Mouse (Mus musculus) layer of hippocampus, postnatal 25 days (tissue): ENCODE data around the gene Cand1. TPM values are rescaled to one million over a fixed set of nuclear protein-coding genes. Genes with fewer than 3 reads are reported as not detected.

Experiments
- DNase-seq, 2 experiments: peaks; one replicate each; pipeline ENCODE4 v3.0.0; 2022; ENCODE audit warnings: mixed read lengths in 2 of 2, low spot score in 1 of 2; ENCODE audit errors: extremely low spot score in 1 of 2
- total RNA-seq, 2 experiments: library from RNA; stranded (reverse); gene quantifications; 2 replicates each; pipeline ENCODE4 v1.2.3; 2021

Cand1 gene
- 100 to 1,000 TPM; 146 TPM for total RNA-seq

DNA sequence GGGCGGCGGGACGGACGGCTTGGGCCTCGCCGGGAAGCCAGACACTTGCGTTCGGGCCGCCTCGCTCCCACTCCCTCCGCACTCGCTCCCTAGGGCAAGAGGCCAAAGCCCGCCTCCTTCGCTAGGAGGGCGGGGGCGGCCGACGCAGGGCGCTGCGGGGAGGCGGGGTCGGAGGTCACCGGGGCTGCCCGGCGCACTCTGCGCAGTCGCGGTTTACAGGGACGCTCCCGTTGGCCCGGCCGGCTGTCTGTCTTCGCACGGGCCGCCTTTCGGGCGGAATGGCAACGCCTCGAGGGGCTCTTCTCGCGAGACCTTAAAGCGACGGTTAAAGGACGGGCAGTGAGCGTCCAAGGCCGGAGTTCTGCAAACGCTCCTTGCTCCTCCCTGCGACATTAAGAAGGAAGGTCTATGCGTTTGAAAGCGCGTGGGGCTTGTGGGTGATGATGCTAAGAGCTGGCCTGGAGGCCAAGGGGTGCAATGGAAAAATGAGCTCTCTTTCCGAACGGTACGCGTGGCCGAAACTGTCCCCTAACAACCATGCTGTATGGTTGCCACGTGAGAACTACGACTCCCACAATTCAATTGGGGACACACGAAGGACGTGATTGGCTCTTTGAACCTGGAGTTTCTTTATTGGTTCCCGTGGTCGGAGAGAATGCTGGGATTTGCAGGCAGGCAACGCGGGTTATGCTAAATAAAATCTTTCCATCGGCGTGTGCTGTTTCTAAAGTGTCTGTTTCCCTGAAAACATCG is at the start of gene Cand1:
Cand1 (minus strand) TSS at position 87 of the 753 bp plus-strand sequence.
- DNase-seq, result peak; percentile 99

GRCm38 (mm10) chr10:119278871-119279270 is 39.0 kb upstream of the Cand1 start:
- DNase-seq, result no peak

DNA sequence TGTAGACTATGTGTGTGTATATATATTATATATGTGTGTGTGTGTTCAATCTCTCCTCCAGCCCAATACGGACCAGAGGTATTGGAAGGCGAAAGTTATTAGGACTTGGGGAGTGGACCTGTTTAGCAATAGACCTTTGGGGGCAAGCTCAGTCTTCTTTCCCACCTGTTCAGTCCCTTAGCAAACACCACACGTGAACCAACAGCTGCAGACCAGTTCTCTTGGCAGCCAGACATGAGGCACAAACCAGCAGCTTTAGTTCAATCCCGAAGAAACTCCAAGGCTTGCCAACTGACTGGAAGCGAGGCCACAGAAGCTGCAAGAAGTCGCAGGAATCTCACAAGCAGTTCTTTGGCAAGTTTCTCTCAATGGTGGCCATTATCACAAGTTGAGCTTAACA is 34.5 kb upstream of the Cand1 start:
- no peak for DNase-seq

DNA sequence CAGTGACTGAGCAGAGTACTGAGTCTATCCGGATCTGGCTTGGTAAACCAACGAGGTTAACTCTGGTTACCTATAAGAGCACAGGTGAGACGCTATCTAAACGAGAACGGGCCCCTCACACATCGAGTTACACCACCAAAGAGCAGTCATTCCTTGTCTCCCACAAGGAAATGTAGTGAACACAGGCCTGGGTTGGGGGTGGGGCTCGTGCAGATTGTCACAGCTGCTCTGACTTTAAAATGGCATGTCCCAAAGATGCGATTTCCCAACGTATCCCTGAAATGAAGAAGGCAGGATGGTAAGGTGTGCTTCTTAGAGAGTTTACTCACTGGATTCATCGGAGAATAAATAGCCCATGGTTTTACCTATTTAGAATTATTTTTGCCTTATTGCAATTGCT is 32.7 kb upstream of the Cand1 start:
- DNase-seq, result no peak

- DNase-seq, result no peak
Observed at GRCm38 (mm10) chr10:119272005-119272404, 32.1 kb upstream of the Cand1 start.

GRCm38 (mm10) chr10:119271101-119271500 is 31.2 kb upstream of the Cand1 start:
- no peak for DNase-seq

DNA sequence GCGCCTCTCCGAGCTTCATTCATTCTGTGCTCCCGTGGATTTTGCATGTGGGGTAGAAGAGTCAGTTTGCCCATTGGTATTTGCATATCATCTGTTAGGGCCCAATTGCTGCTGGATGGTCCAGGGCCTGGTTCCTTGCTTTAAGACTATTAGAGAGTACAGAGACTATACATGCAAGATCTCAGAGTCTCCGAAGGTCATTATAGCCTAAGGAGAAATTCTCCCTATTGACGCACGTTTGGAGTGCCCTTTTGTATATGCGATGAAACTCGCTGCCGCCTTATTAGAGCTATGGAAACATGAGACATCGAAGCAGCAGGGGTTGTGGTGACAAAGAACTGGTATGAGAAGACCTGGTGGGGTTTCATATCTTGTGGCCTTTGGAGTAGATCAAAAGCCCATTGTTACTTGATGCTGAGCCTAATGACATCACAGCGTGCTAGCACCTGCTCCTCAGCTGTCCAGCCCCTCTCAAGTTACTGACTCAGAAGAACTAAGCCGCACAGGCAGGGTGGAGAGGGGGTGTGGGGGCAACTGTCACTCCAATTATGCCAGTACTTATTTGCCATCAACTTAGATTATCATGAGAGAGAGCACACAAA is 30.6 kb upstream of the Cand1 start:
- no peak for DNase-seq

DNA sequence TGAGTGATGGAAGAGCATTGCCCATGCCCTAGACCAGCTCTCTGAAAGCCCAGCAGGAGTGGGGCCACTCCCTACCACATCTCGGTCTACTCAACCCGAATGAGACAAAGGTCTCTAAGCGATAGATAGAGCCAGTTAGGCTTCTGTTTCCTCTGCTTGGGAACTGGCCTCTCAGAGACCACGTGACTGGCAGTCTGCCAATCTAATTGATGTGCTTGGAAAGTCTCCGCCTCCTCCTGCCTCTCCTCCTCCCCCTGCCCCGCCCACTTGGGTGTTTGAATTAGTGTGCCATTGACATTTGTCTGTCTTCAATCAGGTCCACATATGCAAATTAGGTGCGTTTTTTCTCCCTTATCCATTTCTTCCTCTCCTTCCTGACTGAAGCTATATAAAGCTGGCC is 24.9 kb upstream of the Cand1 start:
- DNase-seq, result no peak

DNA sequence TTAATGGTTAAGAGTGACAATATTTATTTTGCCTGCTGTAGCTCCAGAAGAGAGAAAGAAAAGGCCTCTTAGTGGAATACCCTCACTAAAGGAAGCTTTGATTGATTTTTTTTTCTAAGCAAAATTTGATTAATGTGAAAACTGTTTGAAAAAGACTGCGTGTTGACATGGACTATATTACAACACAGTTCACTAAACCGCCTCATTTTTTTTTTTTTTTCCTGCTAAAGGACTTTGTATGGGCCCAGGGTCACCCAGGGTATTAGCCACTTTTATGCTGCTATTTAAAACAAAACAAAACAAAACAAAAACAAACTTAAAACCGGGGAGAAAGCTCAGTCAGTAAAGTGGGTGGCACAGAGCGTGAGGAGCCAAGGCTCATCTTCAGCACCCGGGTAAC is 23.0 kb upstream of the Cand1 start:
- no peak for DNase-seq

DNA sequence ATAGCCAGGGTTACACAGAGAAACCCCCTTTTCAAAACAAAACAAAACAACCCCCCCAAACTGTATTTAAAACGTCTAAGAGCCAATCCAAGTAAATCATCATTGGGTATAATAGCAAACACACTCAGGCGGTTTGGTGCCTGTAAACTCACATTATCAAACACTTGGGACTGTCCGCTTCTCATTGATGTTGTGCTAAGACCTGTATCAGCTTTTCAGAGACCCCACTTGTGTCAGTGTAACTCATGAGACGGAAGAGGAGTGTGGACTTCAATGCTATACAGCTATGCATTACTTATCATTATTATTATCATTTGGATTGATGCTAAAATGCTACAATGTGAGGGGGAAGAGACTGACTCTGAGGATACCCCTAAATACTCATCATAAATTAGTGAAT is 18.0 kb upstream of the Cand1 start:
- DNase-seq, result no peak

DNA sequence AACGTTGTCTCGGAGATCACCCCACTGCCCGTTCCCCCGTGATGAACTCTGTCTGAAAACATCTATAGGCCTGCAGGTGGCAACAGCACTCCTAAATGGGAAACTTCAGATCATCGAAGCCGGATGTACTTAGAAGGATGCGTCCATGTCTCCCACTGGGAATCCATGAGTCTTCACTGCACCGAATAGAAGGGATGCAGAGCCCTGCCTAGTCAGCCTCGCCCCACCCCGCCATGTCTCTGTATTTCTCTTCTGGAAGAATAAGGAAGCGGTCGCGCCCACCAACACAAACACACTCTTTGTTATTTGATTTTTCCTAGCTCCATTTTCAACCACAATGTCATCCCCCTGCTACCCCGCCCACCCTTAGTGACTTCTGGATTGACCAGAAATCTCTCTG is 4.3 kb upstream of the Cand1 start:
- DNase-seq, result no peak

DNA sequence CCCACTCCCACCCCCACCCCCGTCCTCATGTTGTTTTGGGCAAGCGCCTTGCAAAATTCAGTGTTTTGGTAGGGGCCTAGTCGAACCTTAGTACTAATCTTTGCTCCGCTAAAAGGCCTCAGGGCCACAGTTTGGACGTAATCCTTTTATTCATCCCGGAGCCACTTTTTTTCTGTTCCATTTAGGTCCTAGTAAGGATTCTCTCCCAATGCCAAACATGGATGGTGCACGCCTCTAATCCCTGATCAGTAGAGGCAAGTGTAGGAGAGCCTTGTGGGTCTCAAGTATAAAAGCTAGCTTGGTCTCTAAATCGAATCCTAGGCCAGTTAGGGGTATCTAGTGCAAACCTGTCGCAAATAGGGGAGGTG is 851 bp upstream of the Cand1 start:
- DNase-seq, result peak in 1 of 2 experiments; percentile 20

DNA sequence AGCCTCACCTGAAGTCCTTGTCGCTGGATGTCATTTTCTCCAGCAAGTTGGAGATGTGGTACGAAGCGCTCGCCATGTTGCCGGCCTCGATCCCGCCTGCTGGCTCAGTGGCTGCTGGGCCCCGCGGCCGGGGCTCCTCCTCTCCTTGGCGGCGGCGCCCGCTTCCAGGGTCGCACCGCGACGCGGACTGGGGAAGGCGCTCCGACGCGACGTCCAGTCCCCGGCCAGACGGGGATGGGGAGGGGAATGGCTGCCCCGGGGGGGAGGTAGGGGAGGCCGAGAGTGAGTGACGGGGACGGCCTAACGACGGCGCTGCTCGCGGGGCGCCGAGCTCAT is 254 bp downstream of the Cand1 start:
- DNase-seq, result no peak

GRCm38 (mm10) chr10:119238985-119239631 is 747 bp downstream of the Cand1 start:
- peak; percentile 44 for DNase-seq

GRCm38 (mm10) chr10:119231526-119231925 is 8.3 kb downstream of the Cand1 start:
- DNase-seq, result no peak

DNA sequence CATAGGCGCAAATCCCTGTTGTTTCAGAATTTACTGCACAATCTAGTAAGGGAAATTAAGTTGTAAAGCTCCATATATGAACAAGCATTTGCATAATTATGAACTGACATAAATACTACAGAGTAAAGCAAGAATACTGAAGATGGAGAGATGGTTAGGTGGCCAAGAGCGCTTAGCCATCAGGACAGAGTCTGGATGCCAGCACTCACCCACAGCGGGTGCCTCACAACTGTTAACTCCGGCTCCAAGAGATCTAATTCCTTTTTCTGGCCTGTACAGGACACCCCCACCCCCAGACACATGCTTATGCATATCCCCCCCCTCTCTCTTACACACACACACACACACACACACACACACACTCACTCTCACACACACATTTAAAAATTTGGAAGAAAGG is 9.2 kb downstream of the Cand1 start:
- DNase-seq, result no peak

GRCm38 (mm10) chr10:119230074-119230669 is 9.7 kb downstream of the Cand1 start:
- no peak for DNase-seq

DNA sequence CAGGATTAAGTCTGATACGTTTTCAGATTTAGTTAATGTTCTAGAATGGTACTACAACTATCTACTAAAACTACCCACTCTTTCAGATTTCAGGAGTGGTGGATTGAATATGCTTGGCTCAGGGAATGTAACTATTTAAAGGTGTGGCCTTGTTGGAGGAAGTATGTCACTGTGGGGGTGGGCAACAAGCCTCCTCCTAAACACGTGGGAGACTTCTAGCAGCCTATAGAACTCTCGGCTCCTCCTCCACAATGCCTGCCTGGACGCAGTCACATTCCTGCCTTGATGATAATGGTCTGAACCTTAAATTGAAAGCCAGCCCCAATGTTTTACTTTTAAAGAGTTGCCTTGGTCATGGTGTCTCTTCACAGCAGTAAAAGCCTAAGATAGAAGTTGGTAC is 16.2 kb downstream of the Cand1 start:
- DNase-seq, result no peak

DNA sequence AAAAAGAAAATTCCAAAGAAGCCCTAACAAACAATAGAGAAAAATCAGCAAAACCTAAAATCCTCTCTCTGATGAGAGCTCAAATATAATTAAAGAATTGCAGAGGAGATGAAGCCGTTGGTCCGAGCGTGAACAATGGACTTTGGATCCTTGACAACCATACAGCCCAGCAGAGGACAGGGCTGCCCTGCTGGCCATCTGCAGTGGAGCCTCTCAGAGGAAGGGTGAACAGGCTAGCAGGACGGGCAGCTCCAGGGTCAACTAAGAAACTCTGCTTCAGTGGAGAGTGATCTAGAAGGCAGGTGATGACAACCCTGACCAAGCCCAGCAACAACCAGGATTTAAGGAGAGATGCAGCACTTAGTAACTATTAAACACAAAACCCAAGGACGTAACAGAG is 18.2 kb downstream of the Cand1 start:
- no peak for DNase-seq

GRCm38 (mm10) chr10:119219415-119219814 is 20.4 kb downstream of the Cand1 start:
- no peak for DNase-seq

GRCm38 (mm10) chr10:119218274-119219080 is 21.4 kb downstream of the Cand1 start:
- DNase-seq, result no peak
